Mouse (Mus musculus): ENCODE data around the gene Cdc34b.

The Cdc34b gene

DNA sequence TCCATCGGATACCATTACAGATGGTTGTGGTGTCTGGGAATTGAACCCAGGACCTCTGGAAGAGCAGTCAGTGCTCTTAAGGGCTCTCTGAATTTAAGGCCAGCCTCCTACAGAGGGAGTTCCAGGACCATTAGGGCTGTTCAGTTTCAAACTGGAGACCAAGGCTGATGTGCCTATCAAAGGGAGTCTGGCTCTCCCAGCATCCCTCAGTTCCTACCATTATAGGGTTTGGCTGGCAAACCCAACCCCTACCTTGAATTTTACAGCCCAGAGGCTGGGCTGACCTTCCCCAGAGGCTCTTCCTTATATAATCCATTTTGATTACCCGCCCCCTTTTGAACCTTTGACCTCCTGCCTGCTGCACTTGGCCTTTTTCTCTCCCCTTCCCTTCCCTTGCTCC, 5.8 kb upstream of the Cdc34b start:
- DNase-seq (ENCODE audit: low read depth, low spot score): no peak

DNA sequence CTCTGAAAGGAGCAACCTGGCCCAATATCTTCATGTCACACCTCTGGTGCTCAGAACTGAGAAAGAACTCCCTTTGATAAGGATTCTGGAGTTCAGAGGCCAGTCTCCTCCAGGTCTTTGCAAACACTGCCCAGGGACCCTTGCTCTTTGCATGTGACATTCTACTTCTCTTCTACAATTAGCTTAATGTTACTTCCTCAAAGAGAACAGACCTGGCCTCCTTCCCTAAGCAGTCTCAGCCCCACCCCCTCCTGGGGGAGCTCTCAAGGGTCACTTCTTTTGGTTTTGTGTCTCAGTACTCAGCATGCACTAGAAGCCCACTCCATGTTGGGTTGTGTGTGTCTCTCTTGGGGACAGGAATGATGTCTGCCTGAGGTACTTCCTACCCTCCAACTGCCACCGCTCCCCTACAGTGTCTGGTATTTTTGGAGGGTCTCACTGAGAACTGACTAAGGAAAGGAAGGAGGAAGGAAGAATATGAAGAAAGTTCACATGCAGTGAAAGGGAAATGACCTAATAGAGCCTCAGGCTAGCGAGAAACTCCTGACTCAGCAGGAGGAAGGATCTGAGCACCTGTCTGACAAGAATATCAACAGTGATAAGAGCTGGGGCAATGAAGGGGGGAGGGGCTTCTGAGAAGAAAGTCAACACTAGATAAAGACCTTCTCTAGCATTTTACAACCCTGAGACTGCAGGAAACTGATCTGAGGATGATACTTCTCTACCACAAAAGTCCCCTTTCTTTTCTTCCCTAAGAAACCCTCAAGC, 11.5 kb downstream of the Cdc34b start:
- no peak for DNase-seq (ENCODE audit: low read depth, low spot score)

DNA sequence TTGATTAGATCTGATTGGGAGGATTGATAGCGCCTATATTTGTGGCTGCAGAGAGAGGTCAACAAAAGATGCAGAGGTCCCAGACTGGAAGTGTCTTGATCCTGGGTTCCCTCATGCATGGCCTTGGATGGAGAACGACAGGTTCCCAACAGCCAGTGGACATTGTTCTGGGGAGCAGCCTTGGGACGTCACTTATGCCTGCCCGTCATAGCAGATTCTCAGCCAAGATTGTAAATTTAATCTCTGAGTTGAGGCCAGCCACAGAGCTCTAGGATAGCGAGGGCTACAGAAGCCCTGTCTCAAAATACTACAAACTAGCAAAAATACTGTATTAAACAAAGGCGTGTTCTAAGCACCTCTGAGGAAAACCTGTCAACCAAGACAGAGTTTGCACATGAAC, 18.3 kb downstream of the Cdc34b start:
- DNase-seq (ENCODE audit: low read depth, low spot score): no peak

DNA sequence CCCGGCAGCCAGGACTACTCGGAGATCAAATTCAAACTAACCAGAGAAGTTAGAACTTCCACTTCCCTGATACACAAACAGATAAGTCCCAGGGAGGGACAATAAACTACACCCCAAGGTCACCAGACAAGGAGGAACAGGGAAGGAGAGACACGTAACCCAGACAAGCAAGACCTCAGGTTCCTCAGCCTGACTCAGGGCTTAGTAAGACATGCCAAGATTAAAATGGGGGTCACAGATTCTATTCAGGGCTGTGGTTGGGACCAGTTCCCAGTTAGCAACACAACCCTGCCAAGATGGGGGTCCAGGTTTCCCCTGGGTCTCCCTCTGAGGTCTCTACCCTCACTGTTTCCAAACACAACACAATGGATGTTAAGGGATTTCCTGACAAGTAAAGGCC, 18.8 kb downstream of the Cdc34b start:
- no peak for DNase-seq (ENCODE audit: low read depth, low spot score)

DNA sequence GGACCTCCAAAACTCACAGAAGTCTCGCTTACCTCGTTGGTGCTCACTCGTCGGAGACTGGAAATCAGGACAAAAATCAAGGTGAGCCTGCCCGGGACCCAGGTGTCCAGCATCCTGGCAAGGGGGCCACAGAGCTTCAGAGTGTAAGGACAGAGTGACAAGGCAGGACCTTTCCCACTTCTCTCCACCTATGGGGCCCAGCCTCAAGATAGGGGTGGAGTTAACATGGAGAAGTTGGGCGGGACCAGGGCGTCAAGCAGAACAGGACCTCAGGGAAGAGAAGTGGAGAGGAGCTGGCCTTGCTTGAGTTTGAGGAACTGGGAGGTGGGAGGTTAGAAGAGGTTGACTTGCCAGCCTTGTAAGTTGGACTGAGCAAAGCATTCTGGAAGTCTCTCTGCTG, 19.2 kb downstream of the Cdc34b start:
- no peak for DNase-seq (ENCODE audit: low read depth, low spot score)

DNA sequence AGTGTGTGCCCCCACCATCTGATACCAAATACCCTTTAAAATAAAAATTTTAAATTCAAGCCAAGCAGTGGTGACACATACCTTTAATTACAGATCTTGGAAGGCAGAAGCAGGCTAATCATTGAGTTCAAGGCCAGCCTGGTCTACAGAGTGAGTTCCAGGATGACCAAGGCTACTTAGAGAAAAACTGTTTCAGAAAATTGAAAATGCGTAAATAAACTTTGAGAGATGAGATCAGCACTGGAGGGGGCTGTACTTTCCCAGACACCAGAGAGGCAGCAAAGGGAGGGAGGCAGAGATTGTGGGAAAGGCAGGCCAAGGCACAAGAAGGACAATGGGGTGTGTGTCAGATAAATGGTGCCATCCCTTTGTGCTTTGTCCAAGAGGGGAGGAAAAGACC, 20.7 kb downstream of the Cdc34b start:
- no peak for DNase-seq (ENCODE audit: low read depth, low spot score)

DNA sequence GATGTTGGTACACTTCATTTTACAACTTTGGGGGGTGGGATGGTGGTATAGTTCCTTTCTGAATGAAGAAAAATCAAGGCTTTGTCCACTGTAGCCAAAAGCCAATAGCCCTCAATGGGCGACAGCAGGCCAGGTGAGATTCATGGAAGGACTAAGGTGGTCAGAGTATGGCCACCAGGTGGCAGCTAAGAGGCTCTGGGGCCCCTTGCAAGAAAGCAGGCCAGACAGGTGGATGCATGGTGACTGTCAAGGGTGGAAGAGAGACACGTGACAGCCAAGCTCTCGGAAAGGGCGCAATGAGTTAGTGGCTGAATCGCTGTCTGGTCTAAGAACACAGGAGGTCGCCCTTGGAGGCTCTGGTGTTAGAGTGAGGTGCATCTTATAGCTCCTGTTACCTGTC, 21.2 kb downstream of the Cdc34b start:
- DNase-seq (ENCODE audit: low read depth, low spot score): no peak

DNA sequence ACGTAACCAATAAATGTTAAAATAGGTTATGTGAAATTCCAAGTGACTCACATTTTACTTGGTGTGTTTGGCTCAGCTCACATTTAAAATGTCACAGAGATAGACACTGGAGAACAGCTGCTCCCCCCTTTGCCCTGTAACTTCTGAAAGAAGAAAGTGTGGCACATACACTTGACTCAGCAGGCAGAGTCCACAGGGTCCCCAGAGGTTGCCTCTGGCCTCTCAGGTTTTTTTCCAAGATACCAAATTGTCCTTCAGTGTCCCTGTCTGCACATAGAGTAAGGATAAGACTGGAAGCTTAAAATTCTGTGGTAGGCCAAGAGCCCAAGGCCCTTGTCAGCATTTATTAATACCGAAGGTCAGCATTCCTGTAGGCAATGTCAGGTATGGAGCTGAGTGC, 25.7 kb downstream of the Cdc34b start:
- DNase-seq (ENCODE audit: low read depth, low spot score): no peak

DNA sequence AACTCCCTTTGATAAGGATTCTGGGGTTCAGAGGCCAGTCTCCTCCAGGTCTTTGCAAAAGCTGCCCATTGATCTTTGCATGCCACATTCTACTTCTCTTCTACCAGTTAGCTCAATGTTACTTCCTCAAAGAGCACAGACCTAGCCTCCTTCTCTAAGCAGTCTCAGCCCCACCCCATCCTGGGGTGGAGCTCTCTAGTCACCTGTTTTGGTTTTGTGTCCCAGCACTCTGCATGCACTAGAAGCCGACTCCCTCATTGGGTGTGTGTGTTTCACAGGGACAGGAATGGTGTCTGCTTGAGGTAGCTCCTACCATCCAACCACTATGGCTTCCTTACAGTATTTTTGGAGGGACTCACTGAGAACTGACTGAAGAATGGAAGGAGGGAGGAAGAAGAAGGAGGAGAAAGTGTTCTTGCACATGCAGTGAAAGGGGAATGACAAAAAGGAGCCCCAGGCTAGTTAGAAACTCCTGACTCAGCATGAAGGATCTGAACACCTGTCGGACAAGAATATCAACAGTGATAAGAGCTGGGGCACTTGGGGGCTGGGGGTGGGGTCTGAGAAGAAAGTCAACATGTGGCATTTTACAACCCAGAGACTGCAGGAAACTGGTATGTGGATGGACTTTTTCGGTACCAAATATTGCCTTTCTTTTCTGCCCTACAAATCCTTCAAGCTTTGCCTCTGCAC, 30.9 kb downstream of the Cdc34b start:
- no peak for DNase-seq (ENCODE audit: low read depth, low spot score)

DNA sequence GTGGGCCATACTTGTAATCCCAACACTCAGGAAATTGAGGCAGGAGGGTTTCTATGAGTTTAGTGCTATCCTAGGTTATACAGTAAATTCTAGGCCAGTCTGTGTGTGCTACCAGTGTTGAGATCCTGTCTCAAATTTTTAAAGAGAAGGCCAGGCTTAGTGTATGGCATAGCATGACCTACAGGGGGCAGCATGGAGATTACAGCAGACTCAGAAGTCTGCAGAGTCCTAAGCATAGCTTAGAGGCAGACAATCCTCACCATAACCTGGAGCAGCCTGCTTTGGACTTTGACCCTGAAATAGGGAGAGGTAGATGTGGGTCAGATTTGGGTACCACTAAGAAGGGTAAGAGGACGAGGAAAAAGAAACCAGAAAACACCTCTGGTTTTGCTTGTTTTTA, 32.3 kb downstream of the Cdc34b start:
- DNase-seq (ENCODE audit: low read depth, low spot score): peak; percentile 39

DNA sequence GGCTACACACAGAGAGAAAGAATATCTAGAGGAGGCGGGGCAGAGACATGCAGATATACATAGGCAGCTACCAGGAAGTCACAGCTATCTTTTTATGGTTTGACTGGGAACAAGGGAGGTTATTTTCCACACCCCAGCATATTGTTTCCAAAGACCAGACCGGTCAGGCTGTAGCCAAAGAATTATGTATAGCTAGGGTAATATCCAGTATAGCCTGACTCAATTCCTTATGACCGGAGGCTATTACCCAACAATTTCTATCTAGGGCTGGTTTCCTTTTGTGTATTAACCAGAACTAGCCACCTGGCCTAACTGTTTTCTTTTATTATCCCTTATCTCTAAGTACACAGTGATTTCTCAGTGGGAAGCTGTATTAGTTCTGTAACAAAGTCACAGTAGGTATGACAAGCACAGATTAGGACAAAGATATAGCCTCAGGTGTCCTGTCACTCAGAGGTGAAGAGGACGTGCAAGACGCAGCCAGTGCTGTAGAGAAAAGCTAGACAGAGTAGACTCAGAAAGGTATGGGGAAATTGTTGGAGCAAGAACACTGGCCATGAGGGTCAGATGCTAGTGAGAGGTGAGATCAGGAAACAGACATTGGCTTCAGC, 33.4 kb downstream of the Cdc34b start:
- DNase-seq (ENCODE audit: low read depth, low spot score): no peak

DNA sequence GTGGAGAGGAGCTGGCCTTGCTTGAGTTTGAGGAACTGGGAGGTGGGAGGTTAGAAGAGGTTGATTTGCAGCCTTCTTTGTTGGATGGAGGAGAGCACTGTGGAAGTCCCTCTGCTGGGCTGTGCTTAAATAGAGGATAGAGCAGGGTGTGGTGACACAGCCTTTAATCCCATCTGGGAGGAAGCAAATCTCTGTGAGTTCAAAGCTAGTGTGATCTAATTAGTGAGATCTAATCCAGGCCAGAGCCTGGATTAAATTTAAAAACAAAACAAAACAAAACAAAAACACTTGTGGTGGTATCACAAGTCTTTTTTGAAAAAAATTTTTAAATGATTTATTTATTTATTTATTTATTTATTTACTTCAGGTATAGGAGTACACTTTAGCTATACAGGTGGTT, 41.0 kb downstream of the Cdc34b start, which contains the start of gene Tmem92:
Gene Tmem92, minus strand, starts transcription at position 101 of the 400 bp plus-strand sequence.
- DNase-seq (ENCODE audit: low read depth, low spot score): no peak

DNA sequence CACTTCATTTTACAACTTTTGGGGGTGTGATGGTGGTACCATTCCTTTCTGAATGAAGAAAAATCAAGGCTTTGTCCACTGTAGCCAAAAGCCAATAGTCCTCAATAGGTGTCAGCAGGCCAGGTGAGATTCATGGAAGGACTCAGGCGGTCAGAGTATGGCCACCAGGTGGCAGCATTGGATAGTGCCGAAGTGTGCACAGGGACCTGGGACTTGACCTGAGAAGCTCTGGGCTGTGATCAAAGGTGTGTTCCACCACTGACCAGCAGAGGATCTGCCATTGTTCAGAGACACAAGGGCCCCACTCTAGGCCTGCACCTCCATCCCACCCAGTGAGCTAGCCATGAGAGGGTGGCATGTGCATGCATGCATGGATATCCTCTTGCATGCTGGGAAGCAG, 43.7 kb downstream of the Cdc34b start:
- peak; percentile 31 for DNase-seq (ENCODE audit: low read depth, low spot score)

DNA sequence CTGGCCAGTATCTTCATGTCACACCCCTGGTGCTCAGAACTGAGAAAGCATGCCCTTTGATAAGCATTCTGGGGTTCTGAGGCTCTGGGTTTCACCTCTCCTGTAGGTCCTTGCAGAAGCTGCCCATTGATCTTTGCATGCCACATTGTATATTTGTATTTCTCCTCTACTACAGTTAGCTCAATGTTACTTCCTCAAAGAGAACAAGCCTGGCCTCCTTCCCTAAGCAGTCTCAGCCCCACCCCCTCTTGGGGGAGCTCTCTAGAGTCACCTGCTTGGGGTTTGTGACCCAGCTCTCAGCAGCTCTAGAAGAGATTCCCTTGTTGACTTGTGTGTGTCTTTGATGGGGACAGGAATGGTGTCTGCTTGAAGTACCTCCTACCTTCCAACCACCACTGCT, 50.1 kb downstream of the Cdc34b start:
- DNase-seq (ENCODE audit: low read depth, low spot score): no peak

Data from 3T3-L1 (cell line).